Mouse (Mus musculus) liver, adult 2 months (tissue): Measurements from ENCODE around the gene Scd4. TPM values are rescaled to one million over a fixed set of nuclear protein-coding genes. Genes with fewer than 3 reads are reported as not detected.
"Not testable (repeated sequence)": the region's sequence is repeated elsewhere in the genome, so short reads cannot be mapped to it uniquely, and the experiment has no call there.

Experiments
- DNase-seq: peaks from one replicate; pipeline ENCODE4 v3.0.0-alpha.2; 2011; ENCODE audit warnings: low read depth, low spot score; ENCODE audit errors: extremely low read depth
- H3K27ac ChIP-seq: fragments of 200-500 bp; replicated peaks from 2 replicates; pipeline ENCODE4 v1.5.1; 2012; ENCODE audit warnings: low read depth, mild to moderate bottlenecking, control low read depth, inconsistent platforms, low read length; ENCODE audit not compliant: insufficient read depth
- H3K27me3 ChIP-seq: fragments of 200-500 bp; 2 replicates; pipeline ENCODE4 v1.6.1; 2012; ENCODE audit warnings: mild to moderate bottlenecking, moderate library complexity, low read length, inconsistent platforms; ENCODE audit not compliant: control insufficient read depth, insufficient read depth
- H3K36me3 ChIP-seq: fragments of 200-500 bp; 2 replicates; pipeline ENCODE4 v1.6.1; 2012; ENCODE audit warnings: low read length, inconsistent platforms; ENCODE audit not compliant: control insufficient read depth, insufficient read depth
- H3K4me1 ChIP-seq: fragments of 200-500 bp; 2 replicates; pipeline ENCODE4 v1.6.1; 2011; ENCODE audit warnings: low read length; ENCODE audit not compliant: control insufficient read depth, insufficient read depth
- H3K4me3 ChIP-seq: fragments of 200-500 bp; 2 replicates; pipeline ENCODE4 v1.5.1; 2011; ENCODE audit warnings: low read depth, mild to moderate bottlenecking, control low read depth, low read length, moderate library complexity; ENCODE audit not compliant: insufficient read depth
- H3K79me2 ChIP-seq: fragments of 200-500 bp; 2 replicates; pipeline ENCODE4 v1.6.1; 2012; ENCODE audit warnings: inconsistent platforms, mild to moderate bottlenecking, low read length, moderate library complexity; ENCODE audit not compliant: control insufficient read depth, insufficient read depth
- H3K9ac ChIP-seq: fragments of 200-500 bp; 2 replicates; pipeline ENCODE4 v1.6.1; 2012; ENCODE audit warnings: low read depth, mild to moderate bottlenecking, control low read depth, inconsistent platforms, low read length
- CTCF ChIP-seq: fragments of 200-500 bp; IDR thresholded peaks from 2 replicates; pipeline ENCODE4 v1.5.1; 2011; ENCODE audit warnings: low read depth, low read length, control low read depth
- POLR2A ChIP-seq: fragments of 200-500 bp; IDR thresholded peaks from 2 replicates; pipeline ENCODE4 v1.6.1; 2011; ENCODE audit warnings: low read length, control low read depth; ENCODE audit not compliant: insufficient read depth; ENCODE audit errors: extremely low read depth
- WGBS: fragments of 180-500 bp; shearing (Covaris S2); methylation state at CpG from one replicate; pipeline ENCODE4 v1.1.7; 2018; 5-methylcytosine and 5-hydroxymethylcytosine counted together
- polyA plus RNA-seq: library from polyadenylated mRNA; depleted of rRNA; stranded (reverse); fragments of >200 nt; gene quantifications from 2 replicates; pipeline ENCODE4 v1.2.3, GENCODE M21; 2012
- total RNA-seq: library from RNA; depleted of rRNA; stranded (reverse); fragments of >200 nt; gene quantifications from 2 replicates; pipeline ENCODE4 v1.2.3, GENCODE M21; 2014

The Scd4 gene
- total and polyA plus RNA-seq, 2 experiments = 0.07 to 0.09 TPM

GRCm38 (mm10) chr19:44349689-44350088 is 16.8 kb downstream of the Scd4 start:
- Histone ChIP-seq H3K27ac (no peak overlapping the region), H3K36me3 (no peaks in the 10 kb centered on the region), H3K9ac (no peak overlapping the region), H3K4me1 (no peaks in the 10 kb centered on the region), H3K27me3 (peaks cover 12% of the 10 kb centered on the region; the same call in 1 of the 2 replicates), H3K79me2 (no peaks in the 10 kb centered on the region), H3K4me3 (no peak overlapping the region)
- WGBS = 87% methylated on average over 8 of the region's 8 CpGs
- DNase-seq = no peak
- TF ChIP-seq CTCF = no peak
- no peak for TF ChIP-seq POLR2A

GRCm38 (mm10) chr19:44351756-44352155 is 18.9 kb downstream of the Scd4 start:
- no peak overlapping the region for H3K27ac ChIP-seq
- TF ChIP-seq POLR2A = no peak
- TF ChIP-seq CTCF = no peak
- H3K9ac ChIP-seq = no peak overlapping the region
- no peaks in the 10 kb centered on the region for H3K36me3 ChIP-seq
- no peak overlapping the region for H3K4me3 ChIP-seq
- H3K27me3 ChIP-seq = peaks cover 14% of the 10 kb centered on the region; the same call in 1 of the 2 replicates
- H3K79me2 ChIP-seq = no peaks in the 10 kb centered on the region
- WGBS = 83% methylated on average over 7 of the region's 7 CpGs
- H3K4me1 ChIP-seq = no peaks in the 10 kb centered on the region
- no peak for DNase-seq

GRCm38 (mm10) chr19:44358700-44359099 is 25.8 kb downstream of the Scd4 start:
- H3K27me3 ChIP-seq = peaks cover 5% of the 10 kb centered on the region; the same call in 1 of the 2 replicates
- H3K9ac ChIP-seq = no peak overlapping the region
- H3K27ac ChIP-seq = no peak overlapping the region
- no peak for DNase-seq
- 72% methylated on average over 8 of the region's 8 CpGs for WGBS
- H3K4me1 ChIP-seq = no peaks in the 10 kb centered on the region
- no peaks in the 10 kb centered on the region for H3K36me3 ChIP-seq
- H3K4me3 ChIP-seq = no peak overlapping the region
- H3K79me2 ChIP-seq = no peaks in the 10 kb centered on the region
- TF ChIP-seq CTCF (no peak), POLR2A (no peak)

GRCm38 (mm10) chr19:44363529-44363928 is 30.6 kb downstream of the Scd4 start:
- peak; percentile 68 for DNase-seq
- TF ChIP-seq CTCF = peak; percentile 99
- no peak for TF ChIP-seq POLR2A
- no peaks in the 10 kb centered on the region for H3K36me3 ChIP-seq

GRCm38 (mm10) chr19:44364029-44364428 is 31.1 kb downstream of the Scd4 start:
- Histone ChIP-seq H3K4me1 (no peaks in the 10 kb centered on the region), H3K4me3 (no peak overlapping the region), H3K36me3 (no peaks in the 10 kb centered on the region), H3K27me3 (no peaks in the 10 kb centered on the region), H3K27ac (no peak overlapping the region), H3K9ac (no peak overlapping the region), H3K79me2 (no peaks in the 10 kb centered on the region)
- DNase-seq = no peak
- no peak for TF ChIP-seq POLR2A
- TF ChIP-seq CTCF = no peak
- WGBS = 71% methylated on average over 8 of the region's 8 CpGs

More at GRCm38 (mm10) chr19:44363529-44363928, 30.6 kb downstream of the Scd4 start:
- Histone ChIP-seq H3K79me2 (no peaks in the 10 kb centered on the region), H3K4me1 (no peaks in the 10 kb centered on the region), H3K4me3 (no peak overlapping the region), H3K27me3 (no peaks in the 10 kb centered on the region), H3K27ac (no peak overlapping the region), H3K9ac (no peak overlapping the region)
- 16% methylated on average over 13 of the region's 13 CpGs for WGBS

GRCm38 (mm10) chr19:44365733-44366132 is 32.8 kb downstream of the Scd4 start:
- DNase-seq = no peak
- no peak for TF ChIP-seq POLR2A
- TF ChIP-seq CTCF = no peak
- Histone ChIP-seq H3K4me1 (no peaks in the 10 kb centered on the region), H3K36me3 (no peaks in the 10 kb centered on the region), H3K27me3 (no peaks in the 10 kb centered on the region), H3K27ac (no peak overlapping the region), H3K4me3 (no peak overlapping the region), H3K79me2 (no peaks in the 10 kb centered on the region), H3K9ac (no peak overlapping the region)
- 87% methylated on average over 4 of the region's 4 CpGs for WGBS

- not testable (repeated sequence) for H3K27me3 ChIP-seq, H3K36me3 ChIP-seq, H3K27ac ChIP-seq, H3K4me1 ChIP-seq, H3K9ac ChIP-seq, H3K79me2 ChIP-seq, H3K4me3 ChIP-seq, DNase-seq
- 88% methylated on average over 10 of the region's 10 CpGs for WGBS
Measured at GRCm38 (mm10) chr19:44367076-44367475, 34.2 kb downstream of the Scd4 start.
